Comparison of ENCODE assay signal across 12 mouse cellular contexts in the genomic region with DNA sequence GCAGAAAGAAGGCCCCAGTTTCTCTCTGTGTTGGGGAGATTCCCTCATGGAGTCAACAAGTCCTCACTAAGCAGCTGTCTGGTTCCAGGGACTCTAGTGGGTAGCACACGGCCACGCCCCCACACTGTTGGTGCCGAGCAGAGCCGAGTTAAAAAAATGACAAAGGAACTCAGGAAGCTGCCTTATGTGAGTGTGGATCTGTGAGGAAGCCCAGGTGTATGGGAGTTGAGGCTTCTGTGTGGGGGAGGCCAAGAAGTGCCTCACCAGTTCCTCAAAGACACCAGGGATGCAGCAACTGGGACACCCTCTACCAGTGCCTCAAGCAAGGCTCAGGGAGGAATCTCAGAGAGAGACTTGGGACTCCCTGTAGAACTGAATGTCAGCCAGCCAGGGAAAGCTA.
"Had no signal": no experiment of that assay in that cellular context is flagged by ENCODE, and none has a peak within 500 bp of the region (broad histone marks: within the 10 kb centered on the region; RNA-seq: fewer than 3 reads in every experiment).

No protein-coding gene starts in this region.

- DNase-seq: kidney, adult 18-20 months; kidney, adult 9 months; kidney, postnatal 14 days; layer of hippocampus, postnatal 36 days; liver, postnatal 0 days; lung, embryonic 14.5 days; spleen, adult 18-20 months; thymus, postnatal 25 days had no signal

- ATAC-seq: inflammation-experienced regulatory T-cells, adult 6 months; intestine, embryonic 16.5 days; liver, postnatal 0 days; lung, postnatal 0 days; midbrain, embryonic 15.5 days had no signal
